Mouse (Mus musculus): ENCODE measurements around the gene Olfr628. TPM values are rescaled to one million over a fixed set of nuclear protein-coding genes. Genes with fewer than 3 reads are reported as not detected.

Gene Olfr628
- polyA plus RNA-seq (2012; rRNA removed) = not detected in 2 replicates

GRCm38 (mm10) chr7:103730074-103730473 is at the start of gene Olfr628:
Gene Olfr628, plus strand, starts transcription at chr7:103730374.

GRCm38 (mm10) chr7:103682420-103682819 is 47.8 kb upstream of the Olfr628 start, which contains the start of gene Olfr625-ps1:
Gene Olfr625-ps1, plus strand, starts transcription at chr7:103682720.

GRCm38 (mm10) chr7:103714371-103714770 is 15.8 kb upstream of the Olfr628 start, which contains the start of gene Olfr243:
Gene Olfr243, plus strand, starts transcription at chr7:103714671.

GRCm38 (mm10) chr7:103744843-103745242 is 14.7 kb downstream of the Olfr628 start, which contains the start of gene Olfr629:
Gene Olfr629, minus strand, starts transcription at chr7:103744943.

GRCm38 (mm10) chr7:103757233-103757632 is 27.1 kb downstream of the Olfr628 start, which contains the start of gene Olfr630:
Gene Olfr630, minus strand, starts transcription at chr7:103757333.

GRCm38 (mm10) chr7:103771494-103771893 is 41.3 kb downstream of the Olfr628 start, which contains the start of gene Olfr69:
Gene Olfr69, minus strand, starts transcription at chr7:103771594.

GRCm38 (mm10) chr7:103779598-103779997 is 49.4 kb downstream of the Olfr628 start, which contains the start of gene Olfr68:
Gene Olfr68, minus strand, starts transcription at chr7:103779698.

Other genes starting within 250 kb of the Olfr628 start
- gene Olfr609, start 232.3 kb upstream of the Olfr628 start, polyA plus RNA-seq (2012; rRNA removed) = not detected in 2 replicates
- gene Olfr610, start 218.3 kb upstream of the Olfr628 start, polyA plus RNA-seq (2012; rRNA removed) = not detected in 2 replicates
- gene Olfr611, start 209.5 kb upstream of the Olfr628 start, polyA plus RNA-seq (2012; rRNA removed) = not detected in 2 replicates
- gene Olfr612, start 187.7 kb upstream of the Olfr628 start, polyA plus RNA-seq (2012; rRNA removed) = not detected in 2 replicates
- gene Olfr613, start 182.3 kb upstream of the Olfr628 start, polyA plus RNA-seq (2012; rRNA removed) = not detected in 2 replicates
- gene Olfr615, start 174.3 kb upstream of the Olfr628 start, polyA plus RNA-seq (2012; rRNA removed) = not detected in 2 replicates
- not detected in 2 replicates for gene Olfr616, start 161.2 kb upstream of the Olfr628 start, polyA plus RNA-seq (2012; rRNA removed)
- not detected in 2 replicates for gene Olfr617, start 157.3 kb upstream of the Olfr628 start, polyA plus RNA-seq (2012; rRNA removed)
- gene Olfr618, start 140.3 kb upstream of the Olfr628 start, polyA plus RNA-seq (2012; rRNA removed) = not detected in 2 replicates
- gene Olfr619, start 129.8 kb upstream of the Olfr628 start, polyA plus RNA-seq (2012; rRNA removed) = not detected in 2 replicates
- not detected in 2 replicates for gene Olfr620, start 117.8 kb upstream of the Olfr628 start, polyA plus RNA-seq (2012; rRNA removed)
- not detected in 2 replicates for gene Olfr622, start 87.7 kb upstream of the Olfr628 start, polyA plus RNA-seq (2012; rRNA removed)
- gene Olfr623, start 66.7 kb upstream of the Olfr628 start, polyA plus RNA-seq (2012; rRNA removed) = not detected in 2 replicates
- gene Olfr624, start 59.2 kb upstream of the Olfr628 start, polyA plus RNA-seq (2012; rRNA removed) = not detected in 2 replicates
- gene Olfr625-ps1, start 47.7 kb upstream of the Olfr628 start, polyA plus RNA-seq (2012; rRNA removed) = not detected in 2 replicates
- not detected in 2 replicates for gene Olfr243, start 15.7 kb upstream of the Olfr628 start, polyA plus RNA-seq (2012; rRNA removed)
- not detected in 2 replicates for gene Olfr629, start 14.6 kb downstream of the Olfr628 start, polyA plus RNA-seq (2012; rRNA removed)
- gene Olfr630, start 27.0 kb downstream of the Olfr628 start, polyA plus RNA-seq (2012; rRNA removed) = not detected in 2 replicates
- not detected in 2 replicates for gene Olfr69, start 41.2 kb downstream of the Olfr628 start, polyA plus RNA-seq (2012; rRNA removed)
- gene Olfr68, start 49.3 kb downstream of the Olfr628 start, polyA plus RNA-seq (2012; rRNA removed) = not detected in 2 replicates
- gene Olfr67, start 61.4 kb downstream of the Olfr628 start, polyA plus RNA-seq (2012; rRNA removed) = not detected in 2 replicates
- gene Hbb-bt, start 83.6 kb downstream of the Olfr628 start, polyA plus RNA-seq (2012; rRNA removed) = 36.7 and 60.5 TPM in 2 replicates
- gene Hbb-bs, start 97.7 kb downstream of the Olfr628 start, polyA plus RNA-seq (2012; rRNA removed) = 349 and 591 TPM in 2 replicates
- gene Hbb-bh2, start 110.1 kb downstream of the Olfr628 start, polyA plus RNA-seq (2012; rRNA removed) = not detected in 2 replicates
- not detected in 2 replicates for gene Hbb-bh1, start 112.8 kb downstream of the Olfr628 start, polyA plus RNA-seq (2012; rRNA removed)
- not detected in 2 replicates for gene Hbb-y, start 122.8 kb downstream of the Olfr628 start, polyA plus RNA-seq (2012; rRNA removed)
- gene Olfr66, start 155.9 kb downstream of the Olfr628 start, polyA plus RNA-seq (2012; rRNA removed) = not detected in 2 replicates
- gene Olfr64, start 164.1 kb downstream of the Olfr628 start, polyA plus RNA-seq (2012; rRNA removed) = not detected in 2 replicates
- gene Olfr65, start 173.1 kb downstream of the Olfr628 start, polyA plus RNA-seq (2012; rRNA removed) = not detected in 2 replicates
- gene Olfr631, start 198.5 kb downstream of the Olfr628 start, polyA plus RNA-seq (2012; rRNA removed) = not detected in 2 replicates
- gene Olfr632, start 204.0 kb downstream of the Olfr628 start, polyA plus RNA-seq (2012; rRNA removed) = not detected in 2 replicates
- not detected in 2 replicates for gene Olfr633, start 214.1 kb downstream of the Olfr628 start, polyA plus RNA-seq (2012; rRNA removed)
- not detected in 2 replicates for gene Olfr635, start 240.8 kb downstream of the Olfr628 start, polyA plus RNA-seq (2012; rRNA removed)

Data from ovary, adult 2 months (tissue).